Mouse (Mus musculus): ENCODE measurements around the gene Tmem121b.

Tmem121b gene

DNA sequence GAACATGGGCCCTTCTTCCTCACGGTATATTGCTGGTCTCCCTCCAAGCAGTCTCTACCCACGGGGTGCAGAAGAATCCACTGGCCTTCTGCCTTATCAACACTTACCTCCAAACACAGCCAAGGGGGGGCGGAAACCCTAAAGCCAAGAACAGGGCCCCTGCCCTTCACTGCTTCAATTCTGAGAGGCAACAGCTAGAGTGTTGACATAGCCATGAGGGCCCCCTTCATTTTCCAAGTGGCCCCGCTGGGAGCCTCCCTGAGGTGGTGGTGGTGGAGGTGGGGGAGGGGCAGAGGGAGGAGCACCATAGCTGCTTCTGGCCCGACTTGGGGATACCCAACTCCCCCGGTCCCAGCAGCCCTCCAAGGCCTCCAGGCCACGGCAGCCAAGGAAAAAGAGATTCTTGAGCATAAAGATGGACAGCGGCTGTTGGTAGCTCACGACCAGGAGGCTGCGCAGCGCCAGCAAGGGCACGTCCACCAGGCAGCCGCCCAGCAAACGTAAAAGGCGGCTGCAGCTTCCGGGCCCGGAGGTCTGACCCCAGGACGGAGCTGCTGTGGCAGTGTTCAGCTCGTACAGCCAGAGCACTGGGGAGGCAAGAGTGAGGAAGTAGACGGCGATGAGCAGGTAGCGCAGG lies 1.6 kb downstream of the Tmem121b start:
- peak; percentile 83 for DNase-seq

DNA sequence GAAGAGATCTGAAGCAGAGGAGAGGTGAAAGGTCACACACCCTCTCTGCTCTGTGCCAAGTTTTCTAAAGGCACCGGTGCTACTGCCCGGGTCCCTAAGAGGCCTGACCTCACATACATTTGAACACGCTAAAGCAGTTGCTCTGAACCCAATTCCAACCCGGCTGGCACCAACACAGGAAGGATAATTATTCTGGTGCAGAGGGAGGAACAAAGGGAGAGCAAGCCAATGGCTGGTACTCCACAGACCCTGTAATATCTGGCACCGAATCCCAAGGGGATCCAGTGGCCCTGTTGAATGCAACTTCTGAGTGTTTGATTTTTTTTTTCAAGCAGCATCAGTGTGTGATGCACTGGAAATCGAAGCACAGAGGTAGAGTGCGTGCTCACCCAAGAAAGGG lies 2.5 kb downstream of the Tmem121b start:
- no peak for DNase-seq

DNA sequence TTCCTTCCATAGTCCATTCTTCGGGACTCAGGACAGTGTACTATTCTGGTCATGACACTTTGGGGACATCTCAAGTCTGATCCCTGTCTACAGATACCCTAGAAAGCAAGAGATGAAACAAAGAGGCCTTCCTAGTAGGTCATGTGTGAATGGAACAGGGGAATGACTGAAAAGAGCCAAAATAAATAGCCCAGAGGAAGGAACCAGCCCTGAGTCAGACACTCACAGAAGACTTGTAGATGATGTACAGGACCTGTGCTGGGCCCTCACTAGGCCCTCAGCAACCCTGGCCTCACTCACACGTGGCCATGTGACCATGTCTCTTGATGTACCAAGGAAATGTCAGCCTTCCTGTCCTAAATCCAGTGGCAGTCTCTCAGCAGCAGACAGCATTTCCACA lies 4.1 kb downstream of the Tmem121b start:
- no peak for DNase-seq

DNA sequence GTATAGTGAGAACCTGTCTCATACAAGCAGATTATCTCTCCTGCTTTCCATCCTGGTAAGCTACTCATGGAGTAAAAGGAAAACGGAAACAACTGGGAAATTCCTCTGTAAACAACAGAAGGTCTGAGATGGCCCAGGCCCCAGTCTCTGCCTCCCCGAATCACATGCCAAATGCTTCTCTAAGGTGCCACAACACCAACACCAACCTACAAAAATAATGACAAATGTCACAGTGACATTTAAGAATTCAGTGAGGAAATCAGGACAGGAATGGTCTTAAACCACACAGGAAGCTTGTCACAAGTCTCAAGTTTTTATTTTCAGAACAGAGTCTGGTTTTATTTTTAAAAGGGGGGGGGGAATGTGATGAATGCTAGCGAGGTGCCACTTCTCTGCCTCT lies 5.0 kb downstream of the Tmem121b start:
- no peak for DNase-seq

DNA sequence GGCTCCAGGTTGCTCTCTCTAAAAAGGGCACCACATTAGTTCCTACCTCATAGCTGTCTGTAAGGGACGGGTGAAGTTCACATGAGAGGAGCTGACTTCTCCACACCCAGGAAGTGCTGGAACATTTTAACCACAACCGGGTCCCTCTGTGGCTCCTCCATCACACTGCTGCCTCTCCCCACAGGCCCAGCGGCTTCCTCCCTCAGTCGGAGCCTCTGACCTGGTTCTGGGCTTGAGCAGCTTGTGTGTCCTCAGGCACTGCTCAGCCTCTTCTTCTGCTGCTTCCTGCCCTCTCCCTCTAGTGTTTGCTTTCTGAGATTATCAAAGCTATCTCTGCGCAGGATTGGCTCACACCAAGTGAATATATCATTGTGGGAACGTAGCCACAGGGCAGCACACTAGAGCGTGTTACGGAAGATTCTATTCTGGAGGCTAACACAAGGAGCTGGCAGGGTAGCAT lies 7.5 kb downstream of the Tmem121b start:
- DNase-seq = no peak

DNA sequence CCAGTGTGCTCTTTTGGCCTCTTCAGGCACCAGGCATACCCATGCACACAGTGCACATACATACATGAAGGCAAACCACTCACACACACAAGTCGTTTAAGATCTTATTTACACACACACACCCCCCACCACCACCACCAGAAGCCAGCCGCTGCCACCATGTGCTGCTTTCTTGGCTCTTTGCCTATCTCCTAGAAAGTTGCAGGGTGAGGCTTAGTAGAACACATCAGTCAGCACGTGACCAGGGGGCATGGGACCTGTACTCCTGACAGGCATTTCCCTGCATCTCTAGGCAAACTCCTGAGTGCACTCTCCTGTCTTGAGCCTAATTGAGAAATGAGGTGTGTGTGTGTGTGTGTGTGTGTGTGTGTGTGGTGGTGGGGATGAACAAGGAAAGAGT lies 8.6 kb downstream of the Tmem121b start:
- no peak for DNase-seq

DNA sequence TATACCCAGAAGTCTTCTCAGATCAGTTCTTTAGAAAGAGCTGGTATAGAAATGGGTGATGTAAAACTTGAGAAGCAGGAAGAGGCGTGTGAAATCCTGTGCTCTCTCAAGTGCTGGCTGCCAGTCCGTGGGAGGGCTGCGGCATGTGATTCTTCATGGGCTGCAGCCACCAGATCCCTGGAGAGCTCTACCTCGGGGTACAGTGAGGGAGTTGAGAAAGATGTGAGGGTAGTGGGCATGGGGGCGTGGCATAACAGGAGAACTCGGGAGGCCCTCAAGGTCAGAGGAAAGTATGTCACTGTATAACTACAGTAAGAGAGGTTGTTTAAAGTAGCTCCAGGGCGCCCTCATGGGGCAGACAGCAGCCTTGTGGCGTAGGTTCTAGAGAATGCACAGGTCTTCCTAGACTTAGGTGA lies 10.4 kb downstream of the Tmem121b start:
- DNase-seq = peak; percentile 82

DNA sequence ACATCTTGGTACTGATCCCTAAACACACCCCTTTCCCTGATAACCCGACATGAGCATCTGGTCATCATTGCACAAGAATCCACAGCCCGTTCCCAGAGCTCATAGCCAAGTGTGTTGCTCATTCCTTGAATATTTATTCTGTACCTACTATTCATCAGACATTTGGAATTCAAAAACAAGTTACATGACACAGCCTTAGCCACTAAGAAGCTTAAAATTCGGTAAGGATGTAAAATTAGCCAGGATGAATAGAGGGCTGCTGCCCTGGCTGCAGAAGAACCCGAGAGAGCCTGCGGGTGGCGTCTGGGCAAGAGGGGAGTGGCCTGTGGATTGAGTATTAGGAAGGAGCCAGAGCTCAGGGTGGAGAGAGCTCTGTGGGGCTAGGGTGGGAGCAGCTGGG lies 10.9 kb downstream of the Tmem121b start:
- no peak for DNase-seq

DNA sequence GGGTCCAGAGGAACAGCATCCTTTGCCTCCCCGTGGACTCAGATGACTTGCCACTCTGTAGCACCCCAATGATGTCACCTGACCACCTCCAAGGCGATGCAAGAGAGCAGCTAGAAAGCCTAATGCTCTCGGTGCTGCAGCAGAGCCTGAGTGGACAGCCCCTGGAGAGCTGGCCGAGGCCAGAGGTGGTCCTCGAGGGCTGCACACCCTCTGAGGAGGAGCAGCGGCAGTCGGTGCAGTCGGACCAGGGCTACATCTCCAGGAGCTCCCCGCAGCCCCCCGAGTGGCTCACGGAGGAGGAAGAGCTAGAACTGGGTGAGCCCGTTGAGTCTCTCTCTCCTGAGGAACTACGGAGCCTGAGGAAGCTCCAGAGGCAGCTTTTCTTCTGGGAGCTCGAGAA lies 11.6 kb downstream of the Tmem121b start:
- DNase-seq = no peak

DNA sequence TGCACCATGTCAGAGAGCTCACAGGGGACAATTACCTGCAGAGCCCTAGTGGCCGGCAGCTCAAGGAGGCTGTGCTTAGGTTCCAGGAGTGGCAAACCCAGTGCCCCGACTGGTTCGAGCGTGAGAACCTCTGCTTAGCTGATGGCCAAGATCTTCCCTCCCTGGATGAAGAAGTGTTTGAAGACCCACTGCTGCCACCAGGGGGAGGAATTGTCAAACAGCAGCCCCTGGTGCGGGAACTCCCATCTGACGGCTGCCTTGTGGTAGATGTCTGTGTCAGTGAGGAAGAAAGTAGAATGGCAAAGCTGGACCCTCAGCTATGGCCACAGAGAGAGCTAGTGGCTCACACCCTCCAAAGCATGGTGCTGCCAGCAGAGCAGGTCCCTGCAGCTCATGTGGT lies 12.1 kb downstream of the Tmem121b start:
- DNase-seq = peak; percentile 69

DNA sequence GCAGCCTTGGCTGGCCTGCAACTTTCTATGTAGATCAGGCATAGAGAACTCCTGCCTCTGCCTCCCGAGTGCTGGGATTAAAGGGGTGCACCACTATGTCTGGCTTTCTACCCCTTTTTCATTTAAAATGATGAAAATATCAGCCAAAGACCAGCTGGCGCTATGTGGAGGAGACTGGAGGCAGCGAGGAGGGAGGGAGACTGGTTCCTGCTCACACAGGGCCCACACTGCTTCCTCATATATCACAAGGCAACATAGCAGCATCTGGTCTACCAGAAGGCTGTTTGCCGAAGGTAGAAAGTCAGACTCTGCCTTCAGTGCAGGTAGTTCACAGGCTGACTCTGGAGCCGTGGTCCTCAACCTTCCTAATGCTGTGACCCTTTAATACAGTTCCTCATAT lies 13.2 kb downstream of the Tmem121b start:
- DNase-seq = no peak

DNA sequence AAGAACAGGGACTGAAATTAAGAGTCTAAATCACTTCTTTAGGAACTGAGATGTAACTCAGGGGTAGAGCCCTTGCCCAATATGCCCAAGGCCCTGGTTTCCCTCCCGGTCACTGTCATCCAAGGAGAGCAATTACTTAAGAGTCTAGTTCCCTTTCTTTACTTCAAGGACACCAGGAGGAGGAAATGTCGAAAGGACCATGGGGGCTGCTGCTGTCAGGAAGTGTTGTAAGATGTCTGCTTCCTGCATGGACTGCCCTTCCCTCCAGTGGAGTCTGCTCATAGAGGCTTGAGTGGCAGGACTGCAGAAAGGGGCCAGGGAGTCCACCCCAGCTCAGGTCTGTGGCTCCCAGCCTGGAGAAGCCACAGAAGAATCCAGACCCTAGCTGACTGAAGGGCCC lies 14.3 kb downstream of the Tmem121b start:
- peak; percentile 67 for DNase-seq

DNA sequence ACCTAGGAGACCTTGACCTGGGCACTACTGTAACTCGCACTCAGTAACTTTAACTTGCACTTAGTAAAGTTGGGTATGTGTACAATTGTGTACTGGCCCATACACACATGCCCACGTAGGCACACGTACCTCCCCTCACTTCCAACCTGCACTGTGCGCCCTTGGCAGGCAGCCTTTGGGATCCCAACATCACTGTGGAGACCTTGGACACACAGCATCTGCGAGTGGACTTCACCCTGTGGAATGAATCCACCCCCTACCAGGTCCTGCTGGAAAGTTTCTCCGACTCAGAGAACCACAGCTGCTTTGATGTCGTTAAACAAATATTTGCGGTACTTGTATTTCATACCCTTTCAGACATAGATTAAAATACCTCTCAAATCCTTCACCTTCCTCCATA lies 18.3 kb downstream of the Tmem121b start:
- no peak for DNase-seq

DNA sequence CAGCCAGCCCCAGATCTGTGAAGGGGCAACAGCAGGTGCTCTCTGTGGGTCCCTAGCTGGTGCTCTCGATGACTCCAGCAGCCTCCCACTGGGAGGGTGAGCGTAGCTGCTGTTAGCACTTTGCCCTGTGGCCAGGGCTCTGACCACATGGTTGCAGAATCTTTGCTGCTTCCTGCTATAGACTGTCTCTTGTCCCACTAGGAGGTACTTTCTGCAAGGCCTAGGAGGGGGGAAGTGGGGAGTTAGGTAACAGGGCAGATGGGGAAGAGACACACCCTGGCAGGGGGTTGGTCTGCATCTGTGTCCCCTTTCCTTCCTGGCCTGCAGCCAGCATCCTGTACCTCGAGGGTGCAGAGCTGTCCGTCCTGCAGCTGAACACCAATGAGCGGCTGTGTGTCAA lies 20.2 kb downstream of the Tmem121b start:
- DNase-seq = peak; percentile 81

DNA sequence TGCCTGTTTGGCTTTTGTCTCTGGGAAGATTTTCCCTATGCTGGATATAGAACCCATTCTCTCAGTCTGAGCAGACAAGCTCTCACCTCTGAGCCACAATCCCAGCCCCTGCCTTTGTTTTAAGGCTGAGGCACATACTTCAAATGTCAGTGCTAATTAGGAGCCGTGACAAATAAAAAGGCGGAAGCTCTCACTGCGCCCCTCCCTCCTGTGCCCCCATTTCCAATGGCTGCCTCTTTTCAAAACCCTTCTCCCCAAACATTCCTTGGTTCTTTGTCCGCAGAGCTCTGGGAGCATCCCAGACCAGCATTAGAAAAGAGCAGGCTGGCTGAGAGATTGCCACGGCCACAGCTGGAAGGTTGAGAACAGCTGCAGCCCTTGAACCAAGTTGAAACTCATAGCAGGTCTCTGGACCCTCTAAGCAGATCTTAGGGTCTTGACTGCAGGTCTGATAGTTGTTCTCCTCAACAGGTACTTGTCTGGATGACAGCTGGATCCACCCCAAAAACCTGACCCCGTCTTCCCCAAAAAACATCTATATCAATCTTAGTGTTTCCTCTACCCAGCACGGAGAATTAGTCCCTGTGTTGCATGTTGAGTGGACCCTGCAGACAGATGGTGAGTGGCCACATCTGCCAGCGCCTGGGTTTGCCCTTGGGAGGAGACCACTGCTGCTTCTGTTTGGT lies 21.0 kb downstream of the Tmem121b start:
- no peak for DNase-seq

DNA sequence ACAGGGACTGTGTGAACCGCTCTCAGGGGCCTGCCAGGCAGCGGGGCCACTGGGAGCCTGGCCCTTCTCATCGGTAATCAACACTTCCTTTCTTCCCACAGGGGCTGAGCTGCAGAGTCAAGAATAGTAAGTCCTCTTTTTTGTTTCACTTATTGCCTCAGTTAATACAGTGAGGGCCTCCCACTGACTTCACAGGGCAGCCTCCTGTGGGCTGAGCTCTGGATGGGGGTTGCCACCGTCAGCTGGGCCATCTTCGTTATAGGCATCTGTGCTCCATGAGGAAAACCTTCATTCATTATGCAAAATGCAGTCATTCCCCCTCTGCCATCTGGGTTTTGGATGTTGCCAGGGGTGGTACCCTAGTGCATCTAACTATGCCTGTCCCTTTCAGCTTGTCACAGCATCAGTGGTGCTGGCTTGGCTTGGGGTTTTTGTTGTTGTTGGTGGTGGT lies 21.6 kb downstream of the Tmem121b start:
- no peak for DNase-seq

DNA sequence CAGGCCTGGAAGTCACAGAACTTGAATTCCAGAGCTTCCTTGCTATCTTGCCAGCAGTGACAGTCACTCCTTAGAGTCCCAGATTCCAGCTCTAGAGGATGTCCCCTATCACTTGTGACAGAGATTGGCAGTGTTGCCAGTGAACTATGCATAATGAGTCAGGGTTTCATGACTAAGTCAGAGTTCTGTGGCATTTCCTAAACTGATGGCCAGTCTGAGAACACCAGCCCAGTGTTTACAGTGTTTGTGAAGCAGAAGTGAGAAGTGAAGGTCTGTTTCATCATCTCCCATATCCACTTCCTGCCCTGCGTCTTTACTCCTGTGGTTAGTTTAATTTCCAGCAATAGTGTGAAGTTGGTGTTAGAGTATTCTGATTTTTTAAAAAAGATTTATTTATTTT lies 22.9 kb downstream of the Tmem121b start:
- peak; percentile 59 for DNase-seq

DNA sequence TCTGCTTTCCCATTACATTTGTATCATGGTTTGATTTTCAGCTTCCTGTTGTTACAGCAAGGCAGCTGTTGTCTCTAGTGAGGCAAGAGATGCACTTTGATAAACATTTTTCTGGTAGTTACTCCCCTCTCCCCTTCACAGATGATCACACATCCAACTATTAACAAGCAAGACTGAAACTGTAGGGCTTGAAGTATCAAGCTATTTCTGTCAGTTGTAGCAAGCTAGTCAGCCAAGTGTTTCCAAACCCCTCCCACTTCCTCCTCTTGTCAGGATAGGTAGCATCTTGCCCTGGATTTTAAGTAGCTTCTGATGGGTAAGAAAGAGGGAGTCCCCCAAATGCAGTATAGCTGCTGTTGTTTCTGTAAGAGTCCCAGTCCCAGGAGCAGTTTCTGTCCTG lies 23.8 kb downstream of the Tmem121b start:
- DNase-seq = no peak

DNA sequence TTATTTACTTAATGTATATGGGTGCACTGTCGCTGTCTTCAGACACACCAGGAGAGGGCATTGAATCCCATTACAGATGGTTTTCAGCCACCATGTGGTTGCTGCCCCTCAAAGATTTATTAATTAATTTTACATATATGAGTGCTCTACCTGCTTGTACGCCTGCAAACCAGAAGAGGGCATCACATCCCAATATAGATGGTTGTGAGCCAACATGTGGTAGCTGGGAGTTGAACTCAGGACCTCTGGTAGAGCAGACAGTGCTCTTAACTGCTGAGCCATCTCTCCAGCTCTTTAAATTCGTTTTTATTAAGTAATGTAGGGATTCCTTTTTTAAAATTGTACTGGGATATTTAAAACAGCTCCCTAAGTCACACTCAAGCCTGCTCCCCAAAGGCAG lies 24.3 kb downstream of the Tmem121b start:
- no peak for DNase-seq

DNA sequence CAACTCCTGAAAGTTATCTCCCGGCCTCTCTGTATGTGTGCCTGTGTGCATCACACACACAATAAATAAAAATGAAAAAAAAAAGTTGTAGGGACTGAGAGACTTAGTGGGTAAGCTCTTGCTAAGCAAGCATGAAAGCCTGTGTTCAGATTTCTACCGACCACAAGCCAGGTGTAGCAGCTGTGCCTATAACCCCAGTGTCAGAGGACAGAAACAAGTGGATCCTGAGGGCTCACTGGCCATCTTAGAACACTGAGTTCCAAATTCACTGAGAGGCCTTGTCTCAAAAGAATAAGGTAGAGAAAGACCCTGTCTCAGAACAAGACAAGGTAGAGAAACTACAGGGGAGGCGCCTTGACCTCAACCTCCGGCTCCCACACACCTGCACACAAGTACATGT lies 25.3 kb downstream of the Tmem121b start:
- DNase-seq = no peak

DNA sequence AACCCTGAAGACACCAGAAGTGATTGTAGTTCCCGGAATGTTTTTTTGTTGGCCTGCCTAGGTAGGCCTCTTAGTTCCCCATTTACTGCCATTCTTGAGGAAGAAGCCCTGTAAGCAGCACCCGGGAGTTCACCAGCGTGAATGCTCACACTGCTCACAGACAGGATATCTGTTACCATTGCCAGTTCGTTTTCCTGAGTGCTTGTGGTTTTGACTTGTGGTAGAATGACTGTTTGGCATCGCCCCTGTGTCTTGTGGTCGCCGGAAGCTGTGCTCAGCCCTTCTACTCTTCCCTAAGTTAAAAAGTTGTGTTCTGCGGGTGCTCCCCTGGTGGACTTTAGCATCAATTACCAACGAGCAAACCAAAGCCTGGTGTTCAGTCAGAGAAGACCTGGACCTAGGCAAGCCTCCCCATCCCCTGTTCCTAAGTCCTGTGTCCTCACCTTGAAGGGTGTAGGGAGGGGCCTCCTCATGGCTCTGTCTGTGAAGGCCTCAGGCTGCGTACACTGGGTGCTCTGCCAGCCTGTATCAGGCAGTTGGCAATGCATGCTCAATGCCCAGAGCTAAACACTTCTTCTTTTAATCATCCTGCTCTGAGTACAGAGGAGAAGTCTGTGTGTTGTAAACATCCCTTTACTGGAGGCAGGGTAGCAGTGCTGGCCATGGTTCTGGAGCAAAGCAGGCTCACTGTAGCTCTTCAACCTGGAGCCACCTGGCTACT lies 26.8 kb downstream of the Tmem121b start:
- DNase-seq = peak; percentile 58

DNA sequence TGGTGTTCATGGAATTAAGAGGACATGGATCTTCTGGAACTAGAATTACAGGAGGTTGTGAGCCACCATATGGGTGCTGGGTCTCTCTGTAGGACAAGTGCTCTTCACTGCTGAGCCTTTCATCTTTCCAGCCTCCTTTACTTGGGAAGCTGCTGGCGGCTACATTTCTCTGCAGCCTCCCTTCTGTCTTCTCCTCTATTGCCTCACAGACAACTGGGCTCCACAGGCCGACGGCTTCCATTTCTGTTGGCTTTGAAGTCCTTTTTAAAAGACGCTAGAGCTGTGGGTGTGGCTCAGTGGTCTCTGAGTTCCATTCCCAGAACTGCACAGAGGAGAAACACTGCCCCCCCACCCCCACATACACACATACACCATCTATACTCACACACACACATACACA lies 28.2 kb downstream of the Tmem121b start:
- no peak for DNase-seq

DNA sequence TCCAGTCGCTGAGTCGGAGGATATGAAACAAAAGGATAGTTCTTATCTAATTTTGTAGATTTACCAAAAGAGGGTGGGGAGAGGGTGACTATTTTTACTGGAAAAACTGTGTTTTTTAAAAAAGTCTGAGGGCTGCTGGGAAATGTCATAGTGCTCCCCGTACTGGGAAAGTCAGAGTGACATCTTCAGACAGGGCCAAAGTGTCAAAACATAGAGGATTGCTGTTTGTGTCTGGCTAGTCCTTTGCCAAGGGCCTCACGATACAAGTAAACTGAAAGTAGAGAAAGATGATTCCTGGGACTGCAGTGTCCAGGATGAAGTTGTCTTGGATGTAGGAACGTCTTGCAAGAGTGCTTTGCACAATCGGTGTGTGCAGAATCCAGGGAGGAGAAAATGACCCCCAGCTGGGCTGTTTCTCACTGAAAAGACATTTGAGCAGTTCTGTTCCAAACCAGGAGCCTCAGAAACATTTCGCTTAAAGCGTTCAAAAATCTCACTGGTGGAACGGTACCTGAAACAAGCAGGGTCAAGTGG lies 29.1 kb downstream of the Tmem121b start:
- no peak for DNase-seq

DNA sequence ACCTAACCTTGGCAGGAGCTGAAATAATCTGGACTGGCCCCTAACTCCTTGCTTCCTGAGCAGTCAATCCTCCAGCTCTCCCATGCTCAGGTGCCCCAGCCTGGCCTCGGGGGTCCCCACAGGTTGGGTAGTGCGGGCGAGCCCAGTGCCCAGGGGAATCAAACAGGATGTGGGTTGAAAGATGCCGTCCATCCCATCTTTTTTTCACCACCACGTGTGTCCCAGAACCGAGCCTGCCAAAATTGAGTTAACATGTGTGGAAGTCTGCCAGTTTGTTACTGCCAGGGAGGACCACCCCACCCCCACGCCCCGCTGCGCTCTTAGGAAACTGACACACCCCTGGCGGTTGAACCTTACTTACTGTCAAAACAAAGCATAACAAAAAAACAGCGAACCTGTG lies 29.7 kb downstream of the Tmem121b start:
- DNase-seq = peak; percentile 68

Measured in lung, postnatal 36 days (tissue).